Mouse (Mus musculus): ENCODE data around the gene Dusp8.

Dusp8 gene

DNA sequence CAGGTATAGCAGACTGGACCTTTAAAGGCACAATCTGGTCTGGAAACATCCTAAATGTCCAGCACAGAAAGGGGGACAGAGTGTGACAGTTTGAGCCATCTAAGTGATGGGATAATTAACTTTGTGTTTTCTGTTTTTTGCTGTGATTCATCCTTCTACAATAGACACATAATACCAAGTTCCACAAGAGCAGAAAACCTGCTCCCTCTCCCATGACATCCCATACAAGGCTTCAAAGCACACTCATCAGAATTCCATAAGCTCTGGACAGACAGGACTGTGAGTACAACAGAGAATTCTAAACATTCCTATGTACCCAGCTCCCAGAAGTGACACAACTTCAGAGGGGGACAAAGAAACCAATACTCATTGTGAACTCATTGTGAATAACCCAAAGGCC, 45.1 kb downstream of the Dusp8 start:
- DNase-seq (ENCODE audit: low spot score): no peak

DNA sequence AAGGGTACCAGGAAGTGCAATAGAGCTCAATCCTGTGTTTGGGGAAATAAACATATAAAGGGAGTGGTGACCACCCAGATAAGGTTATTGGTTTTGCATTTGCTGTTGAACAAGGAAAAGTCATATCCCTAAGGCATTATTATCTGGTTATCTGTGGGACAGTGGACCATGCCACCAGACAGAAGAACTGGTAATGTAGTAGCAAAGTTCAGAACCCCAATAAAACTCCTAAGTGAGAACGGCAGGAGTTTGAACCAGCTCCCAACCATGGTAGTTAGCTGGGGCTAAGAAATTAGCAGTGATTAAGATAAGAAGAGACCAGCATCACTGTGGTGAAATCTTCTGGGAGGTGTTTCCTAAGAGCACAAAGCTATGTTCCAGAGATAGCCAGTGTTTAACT, 49.7 kb downstream of the Dusp8 start:
- no peak for DNase-seq (ENCODE audit: low spot score)

DNA sequence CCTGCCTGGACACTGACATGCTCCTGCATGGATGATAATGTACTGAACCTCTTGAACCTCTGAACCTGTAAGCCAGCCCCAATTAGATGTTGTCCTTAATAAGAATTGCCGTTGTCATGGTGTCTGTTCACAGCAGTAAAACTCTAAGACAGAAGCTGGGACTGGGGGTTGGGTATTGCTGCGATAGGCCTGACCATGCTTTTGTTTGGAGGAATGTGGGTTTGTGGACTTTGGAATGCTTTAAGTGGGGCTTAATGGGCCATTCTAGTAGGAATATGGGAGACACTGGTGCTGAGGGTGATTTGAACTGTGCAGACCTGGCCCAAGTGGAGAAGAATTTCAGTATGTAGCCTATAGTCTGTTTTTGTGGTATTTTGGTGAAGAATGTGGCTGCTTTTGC, 50.3 kb downstream of the Dusp8 start:
- no peak for DNase-seq (ENCODE audit: low spot score)

DNA sequence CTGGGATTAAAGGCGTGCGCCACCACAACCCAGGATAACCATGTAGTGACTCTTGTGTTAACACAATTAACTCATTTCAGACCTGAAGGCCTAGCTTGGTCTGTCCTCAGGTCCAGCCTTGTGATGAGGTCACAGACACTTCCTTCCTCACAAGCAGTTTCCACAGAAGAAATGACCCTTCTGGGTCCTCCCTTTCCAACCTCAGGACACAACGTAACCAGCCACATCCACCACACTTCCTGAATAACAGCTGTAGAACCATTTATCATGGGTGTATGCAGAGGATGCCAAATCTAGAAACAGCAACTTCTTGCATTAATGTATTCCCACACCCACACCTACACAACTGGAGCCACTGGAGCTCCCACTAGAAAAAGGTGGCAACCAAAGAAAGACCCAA, 54.9 kb downstream of the Dusp8 start:
- DNase-seq (ENCODE audit: low spot score): no peak

DNA sequence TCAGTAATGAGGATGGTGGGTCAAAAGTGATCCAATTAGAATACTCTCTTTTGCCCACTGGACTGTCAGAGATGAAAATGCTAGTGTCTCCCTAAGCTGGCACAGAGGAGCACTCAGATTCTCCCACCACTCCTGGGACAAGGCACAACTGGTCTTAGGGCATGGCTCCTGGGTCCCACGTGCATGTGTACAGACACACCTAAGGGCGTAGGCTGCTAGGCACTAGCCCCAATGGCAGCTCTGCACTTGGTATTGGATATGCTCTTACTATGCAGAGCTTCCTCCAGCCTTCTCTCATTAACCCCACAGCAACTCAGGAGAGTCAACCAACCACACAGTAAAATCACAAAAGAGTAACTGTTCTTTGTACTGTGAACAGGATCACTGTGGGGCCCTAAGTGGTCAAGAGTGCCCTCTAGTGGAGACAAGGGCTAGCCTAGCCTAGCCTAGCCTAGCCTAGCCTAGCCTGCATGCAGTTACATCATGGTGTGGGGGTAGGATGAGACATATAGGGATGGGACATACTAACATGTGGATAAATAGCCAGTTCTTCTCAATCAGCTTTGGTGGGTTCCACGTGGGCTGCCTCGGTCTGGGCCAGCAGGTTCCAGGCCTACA, 58.0 kb downstream of the Dusp8 start:
- DNase-seq (ENCODE audit: low spot score): peak; percentile 50

DNA sequence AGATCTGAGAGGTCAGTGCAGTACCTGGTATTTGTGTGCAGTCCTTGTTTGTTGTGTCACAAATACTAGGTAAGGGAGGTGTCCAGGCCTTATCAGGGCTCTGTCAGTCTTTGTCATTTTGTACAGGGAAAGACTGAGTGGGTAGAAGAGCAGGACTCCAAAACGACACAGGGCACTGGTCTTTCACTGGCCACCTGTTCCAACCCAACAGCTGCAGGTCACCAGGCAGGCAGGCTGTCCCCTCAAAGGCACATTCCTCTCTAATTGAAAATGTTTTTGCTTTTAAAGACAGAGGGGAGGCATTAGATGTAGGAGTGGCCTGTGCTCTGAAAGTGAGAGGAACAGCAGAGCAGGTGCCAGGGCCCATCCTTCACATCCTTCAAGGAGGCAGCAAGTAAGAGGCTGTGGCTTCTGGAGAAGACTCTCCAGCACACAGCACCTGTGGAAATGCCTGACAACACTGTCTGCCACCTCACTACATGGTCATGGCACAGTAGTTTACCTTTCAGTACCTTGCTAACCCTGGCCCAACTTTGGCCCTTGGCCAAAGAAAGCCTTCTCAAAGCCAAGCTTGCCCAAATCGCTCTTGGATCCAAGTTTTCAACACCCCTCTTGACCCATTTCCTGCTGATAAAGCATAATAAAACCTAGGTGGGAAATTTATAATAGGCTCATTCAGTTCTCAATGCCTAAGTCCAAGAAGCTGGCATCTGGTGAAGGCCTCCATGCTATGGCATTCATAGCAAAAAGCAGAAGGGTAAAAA, 60.4 kb downstream of the Dusp8 start:
- no peak for DNase-seq (ENCODE audit: low spot score)

DNA sequence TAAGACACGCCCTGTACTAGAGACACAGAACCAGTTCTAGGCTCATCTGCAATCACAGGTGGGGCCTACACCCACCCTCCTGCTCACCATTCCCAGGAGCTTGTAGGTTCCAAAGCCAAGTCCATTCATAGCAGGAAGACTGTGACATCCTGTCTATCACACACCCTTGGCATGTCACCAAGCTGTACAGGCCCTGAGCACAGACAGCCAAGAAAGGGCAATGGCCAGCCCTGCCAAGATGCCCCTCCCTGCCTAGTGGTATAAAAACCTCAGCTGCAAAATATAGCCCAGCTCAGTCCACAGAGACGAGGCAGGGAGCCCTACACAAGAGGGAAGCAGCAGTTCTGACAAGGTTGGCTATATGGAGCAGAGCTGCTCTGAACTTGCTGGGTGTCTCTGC, 61.4 kb downstream of the Dusp8 start:
- DNase-seq (ENCODE audit: low spot score): no peak

DNA sequence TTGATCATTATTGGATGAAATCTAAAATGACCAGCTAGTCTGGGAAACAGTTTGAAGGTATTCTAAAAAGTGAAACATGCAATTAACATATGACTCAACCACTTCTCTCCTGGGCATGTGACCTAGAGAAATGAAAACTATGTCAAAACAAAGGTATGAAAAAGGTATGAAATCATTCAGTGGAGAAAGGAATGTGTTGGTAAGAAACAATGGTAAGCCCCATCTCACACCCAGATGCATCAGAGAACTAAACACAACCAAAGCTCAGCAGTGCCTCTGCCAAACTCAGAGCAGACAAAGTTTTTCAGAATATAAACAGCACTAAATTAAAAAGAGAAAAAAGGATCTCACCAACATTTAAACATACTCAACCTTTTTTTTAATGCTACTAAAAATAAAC, 65.6 kb downstream of the Dusp8 start:
- DNase-seq (ENCODE audit: low spot score): no peak

Measured in T-cell, adult 2 months (primary cell).